Mouse (Mus musculus) adrenal gland, postnatal 25 days (tissue): ENCODE measurements at regions not wholly inside any gene's neighbourhood (a gene's known extent, or its start where the extent isn't known, plus 50 kb on each side); places are given as distances from the start of the nearest gene placed in this dataset.

ENCODE experiments used
- DNase-seq: peaks from one replicate; pipeline ENCODE4 v3.0.0; 2021; ENCODE audit warnings: mixed read lengths

GRCm38 (mm10) chr3:15205266-15206229, 126.6 kb downstream of the Gm9733 start:
- no peak for DNase-seq

DNA sequence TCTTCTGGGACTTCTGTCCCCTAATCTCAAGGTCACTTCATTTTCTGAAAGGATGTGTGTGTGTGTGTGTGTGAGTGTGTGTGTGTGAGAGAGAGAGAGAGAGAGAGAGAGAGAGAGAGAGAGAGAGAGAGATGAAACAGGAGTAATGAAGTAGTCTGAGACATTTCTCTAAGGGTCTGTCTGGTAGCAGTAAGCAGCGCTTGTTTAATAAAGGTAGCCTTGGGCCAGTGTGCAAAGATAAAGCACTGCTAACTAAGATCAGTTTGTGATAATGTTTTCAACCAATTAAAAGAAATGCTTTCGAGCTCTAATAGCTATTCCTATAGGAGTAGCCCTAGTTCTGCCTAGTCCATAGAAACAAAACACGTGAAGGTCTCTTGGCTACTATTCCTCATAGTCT, 119.7 kb downstream of the Gm9733 start:
- no peak for DNase-seq

DNA sequence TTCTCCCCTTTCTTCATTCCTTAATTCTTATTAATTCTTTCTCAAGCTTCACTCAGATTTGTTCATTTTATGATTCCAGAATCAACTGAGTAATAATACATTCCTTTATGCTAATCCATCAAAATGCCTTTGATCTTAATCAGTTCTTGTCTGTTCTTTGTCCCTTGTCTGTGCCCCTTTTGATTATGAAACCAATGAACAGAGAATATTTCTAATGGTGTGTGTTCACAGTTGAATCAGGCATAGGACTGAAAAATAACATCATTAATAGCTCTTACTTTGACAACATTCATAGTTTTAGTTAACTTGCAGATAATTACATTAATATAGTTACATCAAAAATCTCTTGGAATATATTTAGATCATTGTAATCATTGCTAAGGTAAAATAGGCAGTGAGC, 114.5 kb downstream of the Gm9733 start:
- no peak for DNase-seq

GRCm38 (mm10) chr3:15219275-15219674, 112.8 kb downstream of the Gm9733 start:
- DNase-seq: no peak

DNA sequence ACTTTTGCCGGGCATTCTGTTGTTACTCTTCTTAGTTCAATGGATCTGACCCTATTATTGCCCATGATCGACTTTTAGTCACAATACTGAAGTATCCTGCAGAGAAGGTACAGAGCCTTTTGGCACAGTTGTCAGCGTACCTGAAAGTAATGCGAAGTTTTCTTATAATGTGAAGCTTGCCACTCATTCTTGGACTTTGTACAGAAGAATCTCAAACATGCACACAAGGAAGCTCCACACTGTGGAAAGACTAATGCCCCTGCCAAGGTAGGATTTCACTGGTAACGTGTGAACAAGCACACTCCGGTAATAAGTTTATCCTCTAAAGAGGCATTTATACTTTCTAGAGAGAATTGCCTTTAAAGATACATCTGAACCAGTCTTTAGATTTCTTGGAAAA, 108.8 kb downstream of the Gm9733 start:
- DNase-seq: no peak

- DNase-seq: no peak
Observed at GRCm38 (mm10) chr3:15224452-15224851, 107.7 kb downstream of the Gm9733 start.

DNA sequence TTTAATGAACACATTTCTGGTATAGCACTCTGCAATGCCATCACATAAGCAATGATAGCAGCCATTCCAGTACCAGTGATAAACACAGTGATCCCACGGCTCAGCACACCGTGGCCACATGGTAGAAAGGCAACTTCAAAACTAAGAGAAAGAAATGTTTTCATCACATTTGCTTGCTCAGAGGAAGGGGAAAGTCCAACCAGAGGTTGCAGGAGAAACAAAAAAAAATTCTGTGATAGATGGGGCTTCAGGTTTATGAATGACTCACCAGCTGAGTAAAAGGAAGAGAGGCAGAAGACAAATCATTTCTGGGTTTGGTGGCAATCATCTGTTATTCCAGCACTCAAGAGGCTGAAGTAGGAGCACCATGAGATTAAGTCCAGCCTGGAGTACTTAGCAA, 103.5 kb downstream of the Gm9733 start:
- DNase-seq: no peak

DNA sequence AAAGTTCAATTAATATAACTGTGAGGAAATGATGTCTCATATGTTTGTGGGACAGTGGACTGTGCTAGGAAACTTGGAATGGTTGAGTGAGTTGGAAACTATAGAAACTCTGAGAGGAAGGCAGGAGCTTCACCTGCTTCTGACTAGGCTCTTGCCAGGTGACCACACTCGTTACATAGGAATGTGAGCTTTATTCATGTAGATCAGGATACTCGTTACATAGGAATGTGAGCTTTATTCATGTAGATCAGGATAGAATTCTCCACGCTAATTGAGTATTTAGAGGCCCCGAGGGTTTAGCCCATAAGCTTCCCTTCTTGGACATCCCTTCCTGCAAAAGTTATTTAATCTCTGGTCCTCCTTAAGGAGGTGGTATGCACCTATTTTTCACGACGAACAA, 101.9 kb downstream of the Gm9733 start:
- no peak for DNase-seq

DNA sequence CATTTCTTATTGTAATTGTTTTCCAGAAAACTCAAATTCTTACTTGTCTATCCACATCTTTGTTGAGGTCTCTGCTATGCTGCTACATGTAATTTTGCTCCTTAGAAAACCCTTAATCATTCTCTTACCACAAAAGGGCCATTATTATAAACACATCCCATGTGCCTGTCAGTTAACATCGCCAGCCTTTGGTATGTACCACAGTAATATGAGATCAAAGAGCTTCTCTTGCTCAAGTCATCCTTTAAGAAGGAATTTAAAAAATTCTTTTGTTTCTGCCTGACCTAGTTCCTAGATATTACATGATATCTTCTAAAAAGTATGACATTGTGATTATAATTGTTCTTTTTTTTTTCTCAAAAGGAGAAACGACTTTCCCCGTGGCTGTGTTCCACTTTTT, 100.7 kb downstream of the Gm9733 start:
- no peak for DNase-seq

- no peak for DNase-seq
Observed at GRCm38 (mm10) chr3:15237817-15238432, 94.2 kb downstream of the Gm9733 start.

- DNase-seq: no peak
Observed at GRCm38 (mm10) chr3:15242388-15242787, 89.7 kb downstream of the Gm9733 start.

DNA sequence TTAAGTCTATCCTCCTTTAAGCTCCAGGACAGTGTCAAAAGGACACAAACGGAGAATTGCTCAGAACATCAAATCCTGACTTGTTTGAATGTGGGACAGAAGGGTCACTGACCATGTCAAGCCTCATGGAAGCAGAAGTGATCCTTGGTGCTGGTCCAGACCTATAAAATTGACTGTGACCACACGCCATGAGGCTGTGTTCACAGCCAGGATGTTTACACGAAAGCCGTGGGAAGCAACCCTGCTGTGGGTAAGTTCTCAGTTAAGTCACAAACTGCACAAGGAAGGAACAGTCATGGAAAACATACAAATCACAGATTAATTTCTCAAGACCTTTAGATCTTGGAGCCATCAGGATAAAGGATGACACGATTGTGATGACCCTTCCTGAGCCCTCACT, 88.5 kb downstream of the Gm9733 start:
- no peak for DNase-seq

- DNase-seq: peak; percentile 4
Observed at GRCm38 (mm10) chr3:15244999-15245398, 87.1 kb downstream of the Gm9733 start.
